ENCODE assay signal across 16 mouse cellular contexts in genomic region chrX:96239644-96240043, GRCm38 (mm10). TPM values are rescaled to one million over a fixed set of nuclear protein-coding genes. Genes with fewer than 3 reads are reported as not detected.
DNase-seq lines count a peak whose midpoint lies in the region.
"Had no signal": no experiment of that assay in that cellular context is flagged by ENCODE, and none has a peak within 500 bp of the region (broad histone marks: within the 10 kb centered on the region; RNA-seq: fewer than 3 reads in every experiment).

No protein-coding gene starts in this region.

- 23% methylated on average over 2 of the region's 2 CpGs for WGBS in macrophage (ENCODE audit: missing documents)

- peaks cover 27% of the 10 kb centered on the region for H3K79me2 ChIP-seq in macrophage (ENCODE audit: inconsistent target)

- peak; percentile 21 for DNase-seq in heart, adult 8-10 months (ENCODE audit: low spot score)
- DNase-seq in heart, postnatal 14 days = no peak
- DNase-seq in spleen, postnatal 36 days (ENCODE audit: low spot score in 2 of 2) = peak; percentile 43 to 49
- DNase-seq in spleen, adult 18-20 months = no peak
- DNase-seq in urinary bladder, adult 2 months (ENCODE audit: low spot score) = no peak
- no peak for DNase-seq in yolk sac, embryonic 10.5 days (ENCODE audit: low spot score)
- DNase-seq in urinary bladder, postnatal 4 days (ENCODE audit: low spot score in 2 of 2) = no peak
- DNase-seq: cerebellum, postnatal 10 days; kidney, postnatal 4 days had no signal

- intact Hi-C loops in heart, postnatal 14 days (cut with DNase I) = no loop called here

- H3K27ac ChIP-seq in macrophage = peak overlapping the region; percentile 95
- H3K27ac ChIP-seq: heart, embryonic 13.5 days; hindbrain, postnatal 0 days had no signal

- H3K36me3 ChIP-seq in macrophage (ENCODE audit: inconsistent target) = no peaks in the 10 kb centered on the region
- H3K36me3 ChIP-seq: heart, embryonic 13.5 days had no signal

- peak overlapping the region; percentile 43 for H3K4me3 ChIP-seq in macrophage (ENCODE audit: inconsistent target)
- H3K4me3 ChIP-seq: heart, embryonic 13.5 days had no signal

RNA-seq across cellular contexts. Expression of gene Vsig4, which starts 53.6 kb away (rescaled TPM):
- total RNA-seq in heart, adult 8-10 months (2022) = 1 to 10 TPM; 1.0 to 1.3 (median 1.1) TPM
- total RNA-seq in heart, postnatal 14 days (2021) = 1 to 10 TPM in 1 of 2 experiments, under 1 TPM in 1; 0.65 to 1.0 TPM
- not detected for total RNA-seq in macrophage (2018; cell fraction: chromatin; rRNA removed)
- total RNA-seq in macrophage (2018; cell fraction: cytosol; rRNA removed) = under 1 TPM in 3 of 26 experiments, not detected in 23; 0.09 to 0.13 (median 0.12) TPM
- not detected for total RNA-seq in macrophage (2018; cell fraction: nucleus; rRNA removed)
- polyA plus RNA-seq in macrophage (2018) = 0.26 to 1.1 TPM (median 0.65 TPM) in 3 replicates
- polyA plus RNA-seq in urinary bladder, adult 2 months (2012; rRNA removed) = 0.22 and 0.27 TPM in 2 replicates
- total RNA-seq: hindbrain, postnatal 0 days; left cerebral cortex, postnatal 14 days had no signal
- polyA plus RNA-seq: C2C12; frontal cortex, adult 2 months; hindbrain, postnatal 0 days; stomach, embryonic 14.5 days had no signal

Comparison
In these comparisons a context has a peak if more than half of its experiments do, and no peak if none do; other contexts are left out.
1. DNase-seq: peak in heart, adult 8-10 months (single experiment) and spleen, postnatal 36 days (2 of 2); none in heart, postnatal 14 days (0 of 2), spleen, adult 18-20 months (0 of 2), urinary bladder, adult 2 months (single experiment), yolk sac, embryonic 10.5 days (single experiment) and urinary bladder, postnatal 4 days (0 of 2).